Mouse (Mus musculus) G1E (cell line): ENCODE results near the gene Tmem143. TPM values are rescaled to one million over a fixed set of nuclear protein-coding genes. Genes with fewer than 3 reads are reported as not detected.
A peak's percentile ranks its signal among the peaks of the same experiment; 100 is the strongest.

ENCODE experiments used
- ATAC-seq: 2 replicates; pipeline ENCODE4 v1.8.0; 2016; ENCODE audit warnings: mild to moderate bottlenecking; ENCODE audit not compliant: insufficient number of reproducible peaks, poor library complexity, low FRiP score, severe bottlenecking; ENCODE audit errors: extremely low read depth
- DNase-seq: peaks from one replicate; pipeline ENCODE4 v3.0.0; 2012; ENCODE audit warnings: low spot score
- H3K27me3 ChIP-seq: 2 replicates; pipeline ENCODE4 v1.6.1; 2012; ENCODE audit warnings: mild to moderate bottlenecking, low read length, inconsistent platforms; ENCODE audit not compliant: insufficient read depth
- H3K36me3 ChIP-seq: replicated peaks from 2 replicates; pipeline ENCODE3; 2012; ENCODE audit warnings: mild to moderate bottlenecking, inconsistent platforms
- H3K4me1 ChIP-seq: 2 replicates; pipeline ENCODE4 v1.6.1; 2012; ENCODE audit warnings: low read depth, low read length, inconsistent platforms, mixed read lengths; ENCODE audit not compliant: insufficient read depth
- H3K4me3 ChIP-seq: 2 replicates; pipeline ENCODE4 v1.5.1; 2012; ENCODE audit warnings: low read depth, mild to moderate bottlenecking, inconsistent platforms, low read length, moderate library complexity, mixed read lengths
- H3K9me3 ChIP-seq: replicated peaks from 2 replicates; pipeline ENCODE4 v1.6.1; 2012; ENCODE audit warnings: inconsistent platforms
- CTCF ChIP-seq: IDR thresholded peaks from 2 replicates; pipeline ENCODE4 v1.5.1; 2012; ENCODE audit warnings: low read depth, low read length, inconsistent platforms, mixed read lengths
- GATA1 ChIP-seq: IDR thresholded peaks from 2 replicates; pipeline ENCODE4 v1.6.1; 2012; ENCODE audit warnings: borderline replicate concordance, low read length, inconsistent platforms, mixed read lengths
- GATA2 ChIP-seq: IDR thresholded peaks from 2 replicates; pipeline ENCODE4 v1.6.1; 2012; ENCODE audit warnings: low read depth, low read length, inconsistent platforms, borderline replicate concordance
- POLR2AphosphoS5 ChIP-seq: IDR thresholded peaks from 2 replicates; pipeline ENCODE4 v1.6.1; 2012; ENCODE audit warnings: low read depth, low read length, inconsistent platforms; ENCODE audit not compliant: insufficient replicate concordance
- TAL1 ChIP-seq: conservative IDR thresholded peaks from 2 replicates; pipeline ENCODE4 v1.6.1; 2012; ENCODE audit warnings: low read depth, low read length, inconsistent platforms, mixed read lengths
- polyA plus RNA-seq: library from polyadenylated mRNA; stranded (reverse); fragments of >175 nt; gene quantifications from 2 replicates; pipeline ENCODE4 v1.2.3, GENCODE M21; 2012
- total RNA-seq, 2 experiments: library from RNA; stranded (forward) in 1 of 2; stranded (reverse) in 1 of 2; fragments of 200-1000 nt in 1 of 2; fragments of >200 nt in 1 of 2; fragmentation: Nextera tagmentation in 1 of 2; gene quantifications; 2 replicates each; pipeline ENCODE4 v1.2.3; 2014 to 2017

Gene Tmem143
- total and polyA plus RNA-seq, 3 experiments: 11.7 to 37.8 (median 14.4) TPM

DNA sequence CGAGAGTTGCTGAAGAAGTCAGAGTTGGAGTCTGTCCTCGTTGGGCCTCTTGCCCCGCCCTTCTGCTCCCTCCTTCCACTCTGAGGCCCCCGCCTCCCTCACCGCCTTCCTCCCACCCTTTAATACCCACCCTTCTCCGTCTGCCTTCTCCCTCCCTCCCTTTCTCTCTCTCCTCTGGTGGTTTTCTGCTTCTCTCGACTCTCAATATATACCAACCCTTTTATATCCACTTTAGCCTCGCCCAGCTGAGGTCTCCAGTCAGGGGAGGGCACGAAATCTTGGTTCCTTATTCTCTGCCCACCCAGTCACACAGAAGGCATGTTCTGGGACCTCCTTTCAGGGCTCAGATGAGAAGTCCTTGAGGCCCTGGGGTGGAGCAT is 24.5 kb downstream of the Tmem143 start, which contains the start of gene Emp3:
Gene Emp3, minus strand, starts transcription at position 163 of the 380 bp plus-strand sequence.
- no peak for DNase-seq
- TF ChIP-seq GATA1: no peak
- TF ChIP-seq POLR2AphosphoS5: no peak
- TF ChIP-seq GATA2: no peak
- TF ChIP-seq CTCF: no peak
- TF ChIP-seq TAL1: no peak
- Histone ChIP-seq H3K4me1 (peaks cover 17% of the 10 kb centered on the region), H3K4me3 (no peak within 1 kb of the TSS), H3K36me3 (peaks cover 3% of the 10 kb centered on the region), H3K9me3 (no peaks in the 10 kb centered on the region), H3K27me3 (peaks cover 19% of the 10 kb centered on the region)
- ATAC-seq: no peak

DNA sequence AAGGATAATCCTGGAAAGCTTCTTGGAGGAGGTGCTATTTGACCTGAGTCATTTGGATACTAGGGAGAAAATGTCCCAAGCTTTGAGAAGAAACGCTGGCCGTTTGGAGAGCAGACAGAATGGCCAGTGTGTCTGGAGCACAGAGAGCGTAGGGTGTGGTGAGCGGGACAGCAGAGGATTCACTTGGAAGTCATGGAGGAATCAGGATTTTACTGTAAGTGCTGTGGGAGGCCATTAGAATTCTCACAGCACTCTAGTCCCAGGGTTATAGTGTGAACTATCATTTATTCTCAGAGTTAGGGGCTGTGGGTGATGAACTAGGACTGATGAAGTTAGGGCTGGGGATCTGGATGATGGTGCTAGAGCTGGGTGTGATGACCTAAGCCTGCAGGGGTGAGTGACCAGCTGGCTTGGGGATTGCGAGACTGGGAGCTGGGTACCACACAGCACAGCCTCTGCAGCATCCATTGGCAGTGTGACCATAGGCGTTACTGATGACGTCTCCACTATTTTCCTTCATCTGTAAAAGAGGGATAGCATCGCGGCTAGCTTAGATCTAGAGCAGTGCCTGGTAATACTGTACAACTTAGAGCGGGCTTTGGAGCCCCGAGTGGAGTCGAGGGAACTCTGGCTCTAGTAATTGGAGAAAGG is 25.3 kb downstream of the Tmem143 start:
- DNase-seq (no peak), ATAC-seq (no peak)
- Histone ChIP-seq H3K4me3 (no peak overlapping the region), H3K4me1 (peaks cover 17% of the 10 kb centered on the region), H3K27me3 (peaks cover 19% of the 10 kb centered on the region), H3K9me3 (no peaks in the 10 kb centered on the region), H3K36me3 (no peaks in the 10 kb centered on the region)
- TF ChIP-seq CTCF (no peak), TAL1 (no peak), GATA2 (no peak), POLR2AphosphoS5 (no peak), GATA1 (no peak)

DNA sequence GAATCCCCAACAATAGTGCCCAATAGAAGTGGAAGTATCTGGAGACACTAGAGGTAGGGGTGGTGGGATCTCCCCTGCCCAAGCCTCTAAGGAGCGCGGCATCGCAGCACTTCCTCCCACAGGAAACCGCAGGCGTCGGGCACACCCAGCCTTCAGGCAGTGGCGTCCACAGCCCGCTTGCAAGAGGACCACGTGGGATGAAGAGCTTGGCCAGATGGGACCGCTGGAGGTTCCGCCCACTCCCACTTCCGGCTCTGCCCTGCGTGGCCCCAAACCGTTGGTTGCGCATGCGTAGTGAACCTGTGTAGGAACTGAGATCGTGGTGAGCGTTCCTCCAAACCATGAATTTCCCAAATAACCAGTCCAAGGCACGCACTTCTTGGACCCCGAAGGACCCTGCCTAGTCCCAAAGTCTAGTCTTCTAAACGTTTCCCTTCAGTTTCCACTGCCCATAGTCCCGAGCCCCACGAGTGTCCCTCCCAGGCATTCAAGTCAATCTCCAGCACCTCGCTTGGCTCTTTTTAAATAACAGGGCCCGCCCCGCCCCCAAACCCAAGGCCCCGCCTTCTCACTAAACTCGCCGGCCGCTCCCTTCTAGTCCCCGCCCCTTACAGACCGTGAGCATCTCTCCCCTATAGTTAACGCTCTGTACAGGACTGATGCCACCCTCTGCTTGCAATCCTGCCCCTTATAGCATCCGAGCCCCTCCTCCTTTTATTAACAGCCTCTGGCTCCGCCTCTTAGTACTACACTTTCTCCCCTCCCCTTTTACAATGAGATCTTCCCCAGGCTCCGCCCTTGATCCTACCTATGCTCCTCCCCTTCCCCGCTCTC is 26.4 kb downstream of the Tmem143 start:
- DNase-seq (no peak), ATAC-seq (peak; percentile 59)
- Histone ChIP-seq H3K36me3 (no peaks in the 10 kb centered on the region), H3K4me3 (no peak overlapping the region), H3K27me3 (peaks cover 21% of the 10 kb centered on the region), H3K9me3 (no peaks in the 10 kb centered on the region), H3K4me1 (peaks cover 17% of the 10 kb centered on the region)
- TF ChIP-seq POLR2AphosphoS5: no peak
- no peak for TF ChIP-seq GATA1
- no peak for TF ChIP-seq GATA2
- no peak for TF ChIP-seq CTCF
- TF ChIP-seq TAL1: no peak

DNA sequence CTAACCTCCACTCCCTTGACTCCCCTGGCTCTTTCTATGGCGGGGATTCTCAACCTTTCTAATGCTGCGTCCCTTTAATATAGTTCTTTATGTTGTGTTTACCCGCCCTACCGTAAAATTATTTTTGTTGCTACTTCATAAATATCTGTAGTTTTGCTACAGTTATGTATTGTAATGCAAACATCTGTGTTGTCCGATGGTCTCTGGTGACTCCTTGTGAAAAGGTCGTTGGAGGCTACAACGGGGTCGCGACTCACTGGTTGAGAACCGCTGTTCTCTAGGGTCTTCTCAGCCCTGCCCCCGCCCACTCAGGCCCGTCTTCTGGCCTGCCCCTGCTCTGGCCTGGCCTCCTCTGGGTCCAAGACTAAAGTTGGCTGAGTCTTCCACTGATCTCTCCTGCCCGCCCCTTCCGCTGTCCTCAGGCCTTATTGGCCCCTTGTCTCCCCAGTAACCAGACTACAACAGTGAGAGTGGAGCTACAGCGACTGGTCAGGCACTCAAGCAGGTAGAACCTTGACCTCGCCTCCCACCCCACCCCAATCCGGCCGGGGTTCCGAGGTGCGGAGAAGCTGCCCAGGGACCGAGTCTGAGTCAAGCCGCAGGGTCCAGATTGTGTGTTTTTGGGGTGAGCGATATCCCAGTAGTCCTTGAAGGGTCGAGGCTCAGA is 27.2 kb downstream of the Tmem143 start, which contains the start of gene Ccdc114:
Gene Ccdc114, plus strand, starts transcription at position 311 of the 667 bp plus-strand sequence.
- DNase-seq (no peak), ATAC-seq (no peak)
- no peak within 1 kb of the TSS for H3K4me3 ChIP-seq
- TF ChIP-seq GATA2: no peak
- no peak for TF ChIP-seq GATA1
- no peak for TF ChIP-seq TAL1
- TF ChIP-seq POLR2AphosphoS5: no peak
- no peak for TF ChIP-seq CTCF
- no peaks in the 10 kb centered on the region for H3K9me3 ChIP-seq
- H3K36me3 ChIP-seq: no peaks in the 10 kb centered on the region
- H3K4me1 ChIP-seq: peaks cover 17% of the 10 kb centered on the region
- peaks cover 24% of the 10 kb centered on the region for H3K27me3 ChIP-seq

DNA sequence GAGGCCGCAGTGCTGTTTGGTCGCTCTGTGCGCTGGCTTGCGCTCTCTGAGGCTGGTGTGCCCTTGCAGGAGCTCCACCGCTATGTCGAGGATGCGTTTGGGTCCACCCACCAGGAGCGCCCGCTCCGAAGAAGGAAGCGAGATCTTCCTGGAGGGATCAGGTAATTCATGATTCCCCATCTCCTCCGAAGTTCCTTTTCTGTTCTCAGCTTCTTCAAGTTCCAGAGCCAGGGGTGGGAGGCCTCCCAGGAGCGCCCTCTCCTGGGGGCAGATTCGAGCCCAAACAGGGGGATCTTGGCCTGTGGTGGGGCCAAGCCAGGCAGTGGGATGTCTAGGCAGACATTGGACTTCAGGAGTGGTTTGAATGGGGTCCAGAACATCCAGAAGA is 27.7 kb downstream of the Tmem143 start:
- H3K36me3 ChIP-seq: no peaks in the 10 kb centered on the region
- TF ChIP-seq GATA2 (no peak), CTCF (no peak), POLR2AphosphoS5 (no peak), TAL1 (no peak)
- DNase-seq (no peak), ATAC-seq (no peak)
- H3K9me3 ChIP-seq: no peaks in the 10 kb centered on the region
- H3K27me3 ChIP-seq: peaks cover 22% of the 10 kb centered on the region
- peaks cover 17% of the 10 kb centered on the region for H3K4me1 ChIP-seq
- no peak overlapping the region for H3K4me3 ChIP-seq
